Mouse (Mus musculus) midbrain, embryonic 12.5 days (tissue): ENCODE measurements around the gene Fbxo27. TPM values are rescaled to one million over a fixed set of nuclear protein-coding genes. Genes with fewer than 3 reads are reported as not detected.

Source experiments
- ATAC-seq: fragments of 200-750 bp; cut with Nextera tagmentation; 2 replicates; pipeline ENCODE4 v1.8.0; 2017; ENCODE audit warnings: low read depth, moderate TSS enrichment, moderate library complexity; ENCODE audit not compliant: low FRiP score
- H3K27ac ChIP-seq: fragments of 300-500 bp; sonication (generic); replicated peaks from 2 replicates; pipeline ENCODE4 v1.5.1; 2016; ENCODE audit warnings: mild to moderate bottlenecking
- H3K27me3 ChIP-seq: fragments of 300-500 bp; sonication (generic); 2 replicates; pipeline ENCODE4 v1.6.1; 2016; ENCODE audit warnings: mild to moderate bottlenecking
- H3K36me3 ChIP-seq: fragments of 300-500 bp; sonication (generic); 2 replicates; pipeline ENCODE4 v1.6.1; 2016
- H3K4me1 ChIP-seq: fragments of 300-500 bp; sonication (generic); 2 replicates; pipeline ENCODE4 v1.6.1; 2016
- H3K4me2 ChIP-seq: fragments of 300-500 bp; sonication (generic); replicated peaks from 2 replicates; pipeline ENCODE4 v1.6.1; 2016; ENCODE audit warnings: mild to moderate bottlenecking, moderate library complexity
- H3K4me3 ChIP-seq: fragments of 300-500 bp; sonication (generic); 2 replicates; pipeline ENCODE4 v1.5.1; 2016; ENCODE audit warnings: mild to moderate bottlenecking
- H3K9ac ChIP-seq: fragments of 300-500 bp; sonication (generic); replicated peaks from 2 replicates; pipeline ENCODE4 v1.6.1; 2016; ENCODE audit warnings: mild to moderate bottlenecking, moderate library complexity
- H3K9me3 ChIP-seq: fragments of 300-500 bp; sonication (generic); 2 replicates; pipeline ENCODE4 v1.6.1; 2016; ENCODE audit warnings: mild to moderate bottlenecking
- WGBS: fragments of 180-500 bp; shearing (Covaris S2); methylation state at CpG from one replicate; pipeline ENCODE4 v1.1.7; 2016; 5-methylcytosine and 5-hydroxymethylcytosine counted together
- polyA plus RNA-seq: library from polyadenylated mRNA; unstranded; fragments of >200 nt; fragmentation: Nextera tagmentation; extraction: Ambion mirVana; gene quantifications from 2 replicates; pipeline ENCODE4 v1.2.1, GENCODE M21; 2016

Gene Fbxo27
- polyA plus RNA-seq, 1 experiment from 2014 or later, result 4.9 TPM

GRCm38 (mm10) chr7:28714667-28715066 is 22.0 kb downstream of the Fbxo27 start:
- Histone ChIP-seq H3K9me3 (no peaks in the 10 kb centered on the region), H3K4me1 (peaks cover 8% of the 10 kb centered on the region; the same call in 1 of the 2 replicates), H3K4me2 (no peak overlapping the region), H3K27me3 (peaks cover 7% of the 10 kb centered on the region; the same call in 1 of the 2 replicates), H3K36me3 (no peaks in the 10 kb centered on the region), H3K27ac (no peak overlapping the region), H3K4me3 (no peak overlapping the region), H3K9ac (no peak overlapping the region)
- 89% methylated on average over 5 of the region's 5 CpGs for WGBS
- no peak for ATAC-seq

DNA sequence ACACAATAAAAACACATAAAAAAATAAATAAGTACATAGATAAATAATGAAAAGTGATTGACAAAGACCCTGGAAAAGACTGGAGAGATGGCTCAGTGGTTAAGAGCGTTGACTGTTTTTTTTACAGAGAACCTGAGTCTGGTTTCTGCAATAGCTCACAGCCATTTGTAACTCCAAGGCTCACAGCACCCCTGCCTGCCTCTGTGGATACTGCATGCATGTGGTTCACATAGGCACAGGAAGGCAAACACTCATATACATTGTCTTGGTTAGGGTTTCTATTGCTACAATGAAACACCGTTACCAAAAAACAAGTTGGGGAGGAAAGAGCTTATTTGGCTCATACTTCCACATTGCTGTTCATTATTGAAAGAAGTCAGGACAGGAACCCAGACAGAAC is 22.9 kb downstream of the Fbxo27 start:
- Histone ChIP-seq H3K27me3 (peaks cover 7% of the 10 kb centered on the region; the same call in 1 of the 2 replicates), H3K27ac (no peak overlapping the region), H3K4me3 (no peak overlapping the region), H3K4me1 (peaks cover 8% of the 10 kb centered on the region; the same call in 1 of the 2 replicates), H3K9ac (no peak overlapping the region), H3K9me3 (no peaks in the 10 kb centered on the region), H3K36me3 (no peaks in the 10 kb centered on the region), H3K4me2 (no peak overlapping the region)
- ATAC-seq, result no peak
- 90% methylated on average over 2 of the region's 2 CpGs for WGBS

DNA sequence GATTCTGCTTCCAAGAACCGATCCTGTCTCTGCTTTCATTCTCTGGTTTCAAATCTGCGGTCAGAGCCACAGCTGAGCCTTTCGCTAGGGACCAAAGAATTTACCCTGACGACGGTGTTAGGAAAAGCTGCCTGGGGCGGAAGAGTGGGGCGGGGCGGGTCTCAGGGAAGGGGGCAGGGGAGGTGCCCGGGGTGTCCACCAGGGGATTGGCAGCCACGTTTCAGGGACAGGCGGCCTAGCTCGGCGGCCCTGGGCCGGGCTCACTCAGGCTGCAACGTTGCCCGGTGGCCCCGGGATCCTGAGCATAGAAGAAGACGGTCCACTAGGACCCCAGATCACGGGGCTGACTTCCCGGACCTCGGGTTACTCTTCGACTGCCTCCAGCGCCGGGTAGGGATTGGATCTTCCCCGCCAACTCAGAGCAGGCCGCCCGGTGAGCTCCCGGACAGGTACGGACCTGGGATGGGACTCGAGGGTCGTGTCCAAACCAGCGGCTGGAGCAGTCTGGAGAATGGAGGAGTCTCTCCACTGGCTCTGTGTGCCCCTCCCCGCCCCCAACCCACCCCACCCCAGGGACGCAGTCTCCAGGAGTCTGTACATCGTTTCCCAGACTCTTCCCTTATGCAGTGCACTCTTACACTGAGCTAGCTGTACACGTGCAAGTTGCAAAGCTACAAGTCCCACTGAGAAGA is 24.1 kb downstream of the Fbxo27 start, which contains the start of gene Fbxo17:
Gene Fbxo17, plus strand, starts transcription at position 215 of the 692 bp plus-strand sequence.
- peaks cover 7% of the 10 kb centered on the region; the same call in 1 of the 2 replicates for H3K27me3 ChIP-seq
- peak; percentile 80; the same call in 1 of the 2 replicates for ATAC-seq
- no peaks in the 10 kb centered on the region for H3K9me3 ChIP-seq
- H3K27ac ChIP-seq, result no peak within 1 kb of the TSS
- peaks cover 8% of the 10 kb centered on the region; the same call in 1 of the 2 replicates for H3K4me1 ChIP-seq
- WGBS, result 2% methylated on average over 36 of the region's 36 CpGs
- H3K9ac ChIP-seq, result peak within 1 kb of the TSS; percentile 61; the same call in 1 of the 2 replicates
- peak within 1 kb of the TSS; percentile 45 for H3K4me3 ChIP-seq
- no peaks in the 10 kb centered on the region for H3K36me3 ChIP-seq
- peak within 1 kb of the TSS; percentile 75 for H3K4me2 ChIP-seq

GRCm38 (mm10) chr7:28717726-28718125 is 25.1 kb downstream of the Fbxo27 start:
- 90% methylated on average over 10 of the region's 10 CpGs for WGBS
- no peak overlapping the region for H3K4me2 ChIP-seq
- H3K9ac ChIP-seq, result no peak overlapping the region
- no peak overlapping the region for H3K4me3 ChIP-seq
- H3K27me3 ChIP-seq, result peaks cover 7% of the 10 kb centered on the region; the same call in 1 of the 2 replicates
- ATAC-seq, result no peak
- H3K36me3 ChIP-seq, result no peaks in the 10 kb centered on the region
- peaks cover 8% of the 10 kb centered on the region; the same call in 1 of the 2 replicates for H3K4me1 ChIP-seq
- no peaks in the 10 kb centered on the region for H3K9me3 ChIP-seq
- H3K27ac ChIP-seq, result no peak overlapping the region

GRCm38 (mm10) chr7:28719159-28719558 is 26.5 kb downstream of the Fbxo27 start:
- Histone ChIP-seq H3K4me1 (peaks cover 8% of the 10 kb centered on the region; the same call in 1 of the 2 replicates), H3K27me3 (peaks cover 7% of the 10 kb centered on the region; the same call in 1 of the 2 replicates), H3K27ac (no peak overlapping the region), H3K4me2 (no peak overlapping the region), H3K9ac (no peak overlapping the region), H3K36me3 (no peaks in the 10 kb centered on the region), H3K9me3 (no peaks in the 10 kb centered on the region), H3K4me3 (no peak overlapping the region)
- no peak for ATAC-seq
- WGBS, result 72% methylated on average over 4 of the region's 4 CpGs

DNA sequence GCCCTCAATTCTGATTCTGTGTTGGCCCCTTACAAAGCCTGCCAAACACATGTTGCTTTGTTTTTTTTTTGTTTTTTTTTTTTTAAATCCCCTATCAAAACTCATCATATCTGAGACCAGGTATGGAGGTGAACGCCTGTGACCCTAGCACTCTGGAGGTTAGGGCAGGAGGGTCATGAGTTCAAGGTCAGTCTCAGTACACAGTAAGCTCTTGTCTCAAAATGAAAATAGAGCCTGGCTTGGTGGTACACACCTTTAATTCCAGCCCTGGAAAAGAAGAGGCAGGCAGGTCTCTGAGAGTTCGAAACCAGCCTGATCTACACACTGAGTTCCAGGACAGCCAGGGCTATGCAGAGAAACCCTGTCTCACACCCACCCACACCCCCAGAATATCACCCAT is 27.0 kb downstream of the Fbxo27 start:
- no peak for ATAC-seq
- H3K4me3 ChIP-seq, result no peak overlapping the region
- H3K27ac ChIP-seq, result no peak overlapping the region
- H3K27me3 ChIP-seq, result peaks cover 7% of the 10 kb centered on the region; the same call in 1 of the 2 replicates
- 86% methylated on average over 2 of the region's 2 CpGs for WGBS
- H3K9me3 ChIP-seq, result no peaks in the 10 kb centered on the region
- H3K36me3 ChIP-seq, result no peaks in the 10 kb centered on the region
- H3K4me2 ChIP-seq, result no peak overlapping the region
- no peak overlapping the region for H3K9ac ChIP-seq
- H3K4me1 ChIP-seq, result peaks cover 8% of the 10 kb centered on the region; the same call in 1 of the 2 replicates

DNA sequence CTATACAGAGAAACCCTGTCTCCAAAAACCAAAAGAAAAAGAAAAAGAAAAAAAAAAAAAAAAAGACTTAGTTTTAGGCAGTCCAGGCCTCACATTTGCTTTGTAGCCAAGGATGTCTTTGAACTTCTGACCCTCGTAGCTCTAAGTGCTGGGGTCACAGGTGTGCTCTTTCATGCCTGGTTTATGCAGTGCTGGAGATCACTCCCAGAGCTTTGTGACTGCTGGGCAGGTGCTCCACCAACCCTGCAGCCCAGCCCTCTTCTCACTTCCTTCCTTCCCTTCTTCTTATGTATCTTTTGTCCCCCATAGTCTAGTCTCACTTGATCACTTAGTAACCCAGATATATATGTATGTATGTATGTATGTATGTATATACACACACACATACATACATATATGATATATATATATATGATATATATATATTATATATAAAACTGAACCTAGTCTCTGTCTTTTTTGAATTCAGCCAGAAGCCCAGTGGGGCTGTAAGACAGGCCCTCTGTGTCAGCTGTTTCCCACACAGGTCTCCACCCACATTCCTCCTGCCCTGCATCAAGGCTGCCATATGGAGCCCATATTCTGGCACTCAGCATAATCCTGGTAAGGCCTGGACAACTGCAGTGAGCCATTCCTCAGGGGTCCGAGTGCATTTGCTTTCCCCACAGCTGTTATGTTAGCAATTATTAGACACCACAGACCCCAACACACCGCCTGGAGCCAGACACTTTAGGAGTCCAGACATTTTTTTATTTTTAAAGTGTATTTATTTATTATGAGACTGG is 28.3 kb downstream of the Fbxo27 start:
- Histone ChIP-seq H3K4me2 (no peak overlapping the region), H3K9me3 (no peaks in the 10 kb centered on the region), H3K27ac (no peak overlapping the region), H3K27me3 (peaks cover 7% of the 10 kb centered on the region; the same call in 1 of the 2 replicates), H3K36me3 (no peaks in the 10 kb centered on the region), H3K4me1 (peaks cover 8% of the 10 kb centered on the region; the same call in 1 of the 2 replicates), H3K4me3 (no peak overlapping the region), H3K9ac (no peak overlapping the region)
- ATAC-seq, result no peak
- WGBS, result 77% methylated on average over 3 of the region's 3 CpGs

GRCm38 (mm10) chr7:28722079-28722478 is 29.4 kb downstream of the Fbxo27 start:
- 95% methylated on average over 7 of the region's 7 CpGs for WGBS
- H3K9me3 ChIP-seq, result no peaks in the 10 kb centered on the region
- H3K4me1 ChIP-seq, result peaks cover 4% of the 10 kb centered on the region; the same call in 1 of the 2 replicates
- peaks cover 4% of the 10 kb centered on the region; the same call in 1 of the 2 replicates for H3K27me3 ChIP-seq
- no peak overlapping the region for H3K27ac ChIP-seq
- H3K9ac ChIP-seq, result no peak overlapping the region
- H3K36me3 ChIP-seq, result no peaks in the 10 kb centered on the region
- H3K4me3 ChIP-seq, result no peak overlapping the region
- ATAC-seq, result no peak
- H3K4me2 ChIP-seq, result no peak overlapping the region

DNA sequence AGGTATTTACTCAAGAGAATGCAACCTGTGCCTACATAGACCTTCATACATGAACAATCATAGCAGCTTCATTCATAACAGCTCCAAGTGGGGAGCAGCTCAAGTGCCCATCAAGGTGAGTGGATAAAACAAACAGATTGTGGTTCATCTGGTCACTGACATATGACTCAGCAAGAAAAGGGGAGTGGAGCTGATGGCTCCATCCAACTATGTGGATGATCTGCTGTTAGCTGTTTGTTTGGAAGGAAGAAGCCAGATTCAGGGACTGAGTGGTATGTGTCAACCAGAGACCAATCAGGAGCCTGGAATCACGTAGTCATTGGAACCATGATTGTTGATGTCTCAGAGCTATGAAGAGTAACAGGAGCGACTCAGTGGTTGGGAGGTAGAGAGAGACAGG is 32.0 kb downstream of the Fbxo27 start:
- 94% methylated on average over 2 of the region's 2 CpGs for WGBS
- no peak for ATAC-seq
- Histone ChIP-seq H3K4me3 (no peak overlapping the region), H3K9me3 (no peaks in the 10 kb centered on the region), H3K36me3 (no peaks in the 10 kb centered on the region), H3K4me2 (no peak overlapping the region), H3K27me3 (no peaks in the 10 kb centered on the region; the same call in 1 of the 2 replicates), H3K9ac (no peak overlapping the region), H3K27ac (no peak overlapping the region), H3K4me1 (peaks cover 7% of the 10 kb centered on the region; the same call in 1 of the 2 replicates)

DNA sequence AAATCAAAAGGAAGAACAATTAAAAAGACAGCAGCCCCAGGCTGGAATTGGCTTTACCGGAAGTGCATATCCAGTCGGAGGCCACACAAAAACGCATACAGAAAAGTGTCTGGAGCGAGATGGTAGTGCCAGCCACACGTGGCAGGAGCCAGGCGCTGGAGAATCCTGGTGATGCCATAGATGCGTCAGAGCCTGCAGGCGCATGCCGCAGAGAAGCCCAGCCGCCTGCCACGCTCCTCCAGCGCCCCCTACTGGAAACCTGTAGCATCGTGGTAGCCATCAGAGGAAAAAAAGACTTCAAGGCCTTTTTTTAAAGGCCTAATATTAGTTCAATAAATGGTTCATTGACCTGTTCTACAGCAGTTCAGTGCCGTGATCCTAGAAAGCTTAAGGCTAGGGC is 34.0 kb downstream of the Fbxo27 start:
- no peak for ATAC-seq
- no peak overlapping the region for H3K9ac ChIP-seq
- H3K27ac ChIP-seq, result no peak overlapping the region
- H3K4me1 ChIP-seq, result peaks cover 7% of the 10 kb centered on the region; the same call in 1 of the 2 replicates
- H3K4me3 ChIP-seq, result no peak overlapping the region
- 7% methylated on average over 14 of the region's 14 CpGs for WGBS
- H3K4me2 ChIP-seq, result 0 out of 2 replicates have a peak overlapping the region, but pooled peaks have one; percentile 10
- H3K9me3 ChIP-seq, result 0 out of 2 replicates have a peak, but pooled peaks cover 5% of the 10 kb centered on the region
- no peaks in the 10 kb centered on the region for H3K36me3 ChIP-seq
- peaks cover 5% of the 10 kb centered on the region for H3K27me3 ChIP-seq

GRCm38 (mm10) chr7:28727649-28728340 is 35.1 kb downstream of the Fbxo27 start:
- H3K4me3 ChIP-seq, result no peak overlapping the region
- H3K9me3 ChIP-seq, result 0 out of 2 replicates have a peak, but pooled peaks cover 5% of the 10 kb centered on the region
- no peak for ATAC-seq
- peaks cover 13% of the 10 kb centered on the region; the same call in 1 of the 2 replicates for H3K4me1 ChIP-seq
- no peak overlapping the region for H3K27ac ChIP-seq
- H3K36me3 ChIP-seq, result no peaks in the 10 kb centered on the region
- no peak overlapping the region for H3K9ac ChIP-seq
- peaks cover 17% of the 10 kb centered on the region for H3K27me3 ChIP-seq
- 58% methylated on average over 10 of the region's 10 CpGs for WGBS
- no peak overlapping the region for H3K4me2 ChIP-seq
